Mouse (Mus musculus) inflammation-experienced regulatory T-cells, adult 6 months (primary cell): ENCODE data around the gene Hba-a1. TPM values are rescaled to one million over a fixed set of nuclear protein-coding genes. Genes with fewer than 3 reads are reported as not detected.

Source experiments
- polyA plus RNA-seq, 3 experiments: library from polyadenylated mRNA; unstranded; fragments of 100-300 nt; shearing (Covaris generic); gene quantifications; one replicate each; pipeline ENCODE4 v1.2.1; 2017

The Hba-a1 gene
- polyA plus RNA-seq, 3 experiments from 2014 or later = 3.7 to 7.5 (median 6.0) TPM

Other genes with a start within 250 kb of the Hba-a1 start
- 1 to 10 TPM; 2.8 to 5.4 (median 4.9) TPM for gene Il9r, start 83.2 kb upstream of the Hba-a1 start, polyA plus RNA-seq
- gene Snrnp25, start 78.1 kb upstream of the Hba-a1 start, polyA plus RNA-seq = 10 to 100 TPM; 52.9 to 74.7 (median 56.9) TPM
- under 1 TPM in 1 of 3 experiments, not detected in 2; 0.70 TPM for gene Rhbdf1, start 61.2 kb upstream of the Hba-a1 start, polyA plus RNA-seq
- gene Mpg, start 57.0 kb upstream of the Hba-a1 start, polyA plus RNA-seq = 10 to 100 TPM; 26.3 to 35.5 (median 32.8) TPM
- gene Nprl3, start 15.8 kb upstream of the Hba-a1 start, polyA plus RNA-seq = 10 to 100 TPM; 27.3 to 55.0 (median 45.7) TPM
- gene Hba-x, start 7.1 kb upstream of the Hba-a1 start, polyA plus RNA-seq = not detected
- gene Hbq1b, start 3.5 kb downstream of the Hba-a1 start, polyA plus RNA-seq = not detected
- 10 to 100 TPM; 11.3 to 24.9 (median 18.9) TPM for gene Hba-a2, start 13.0 kb downstream of the Hba-a1 start, polyA plus RNA-seq
- not detected for gene Hbq1a, start 16.6 kb downstream of the Hba-a1 start, polyA plus RNA-seq
- not detected for gene Sh3pxd2b, start 64.3 kb downstream of the Hba-a1 start, polyA plus RNA-seq
- gene Ubtd2, start 171.9 kb downstream of the Hba-a1 start, polyA plus RNA-seq = 1 to 10 TPM; 2.1 to 3.7 (median 2.9) TPM
- gene Efcab9, start 248.6 kb downstream of the Hba-a1 start, polyA plus RNA-seq = 1 to 10 TPM in 2 of 3 experiments, not detected in 1; 1.3 to 1.9 TPM
- gene Stk10, start 249.8 kb downstream of the Hba-a1 start, polyA plus RNA-seq = 100 to 1,000 TPM in 1 of 3 experiments, 10 to 100 TPM in 2; 70.6 to 116 (median 97.1) TPM